Comparison of ENCODE assay signal across 8 mouse cellular contexts in the genomic region with DNA sequence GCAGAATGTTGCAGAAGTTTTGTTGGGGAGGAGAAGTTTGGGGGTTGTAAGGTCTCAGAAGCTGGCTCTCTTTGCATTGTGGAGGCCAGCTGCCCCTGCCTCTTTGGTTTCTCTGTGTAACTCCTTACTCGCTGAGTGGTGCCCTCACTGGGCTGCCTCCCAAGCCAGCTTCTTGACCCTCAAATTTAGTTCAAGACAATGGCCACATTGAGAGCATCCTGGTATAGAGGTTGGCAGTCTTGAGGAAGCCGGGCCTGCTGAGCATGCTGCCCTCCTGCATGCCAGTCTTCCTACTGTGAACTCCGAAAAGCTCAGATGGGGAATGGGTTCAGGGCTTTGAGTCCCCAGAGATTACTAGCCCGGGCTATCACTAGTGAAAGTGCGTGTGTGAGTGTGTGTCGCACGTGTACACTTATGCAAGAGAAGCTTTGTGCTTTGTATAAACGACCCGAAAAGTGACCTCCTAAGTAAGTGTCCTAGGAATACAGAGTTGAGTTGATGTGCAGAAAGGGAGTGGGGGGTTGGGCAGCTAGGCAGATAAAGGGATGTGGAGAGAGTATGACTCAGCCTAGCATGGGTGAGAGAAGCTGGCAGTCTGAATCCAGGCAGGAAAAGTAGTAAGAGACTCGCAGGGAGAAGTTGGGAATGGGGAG.
DNase-seq lines count a peak whose midpoint lies in the region; ATAC-seq and TF ChIP-seq lines count a peak whose summit lies in the region.

No protein-coding gene starts in this region.

- peaks cover 48% of the 10 kb centered on the region for H3K4me1 ChIP-seq in kidney, postnatal 0 days (replicated peaks; ENCODE audit: insufficient read depth, low read length)
- peaks cover 99% of the 10 kb centered on the region for H3K4me1 ChIP-seq in hindbrain, embryonic 10.5 days (replicated peaks)
- H3K4me1 ChIP-seq in midbrain, embryonic 14.5 days (ENCODE audit: control insufficient read depth, insufficient read depth, low read length): peaks cover 34% of the 10 kb centered on the region

- peak overlapping the region; percentile 74 for H3K4me3 ChIP-seq in kidney, postnatal 0 days (replicated peaks; ENCODE audit: low read depth, low read length)
- peak overlapping the region; percentile 85 for H3K4me3 ChIP-seq in hindbrain, embryonic 10.5 days
- no peak overlapping the region for H3K4me3 ChIP-seq in midbrain, embryonic 14.5 days (replicated peaks; ENCODE audit: low read depth, low read length)

- no peak for TF ChIP-seq CTCF in kidney, postnatal 0 days (IDR thresholded peaks at IDR 0.05; ENCODE audit: low read depth)
- no peak for TF ChIP-seq CTCF in brain, embryonic 14.5 days (IDR thresholded peaks at IDR 0.05; ENCODE audit: borderline replicate concordance, extremely low read depth, insufficient read depth, insufficient read length)

- H3K36me3 ChIP-seq in kidney, postnatal 0 days (ENCODE audit: insufficient read depth, low read length): no peaks in the 10 kb centered on the region
- H3K36me3 ChIP-seq in hindbrain, embryonic 10.5 days: peaks cover 19% of the 10 kb centered on the region
- no peaks in the 10 kb centered on the region for H3K36me3 ChIP-seq in midbrain, embryonic 14.5 days (ENCODE audit: control insufficient read depth, insufficient read depth, low read length)

- H3K4me2 ChIP-seq in kidney, postnatal 0 days (ENCODE audit: low read length): peak overlapping the region; percentile 93
- peak overlapping the region; percentile 71; the same call in 1 of the 2 replicates for H3K4me2 ChIP-seq in midbrain, embryonic 14.5 days (ENCODE audit: low read length)

- 45% methylated on average over 10 of the region's 10 CpGs for WGBS in kidney, postnatal 0 days
- WGBS in hindbrain, embryonic 10.5 days: 42% methylated on average over 10 of the region's 10 CpGs
- WGBS in midbrain, embryonic 14.5 days: 51% methylated on average over 10 of the region's 10 CpGs

- ATAC-seq in kidney, postnatal 0 days (replicated peaks; ENCODE audit: low FRiP score, low read depth): no peak
- ATAC-seq in midbrain, embryonic 14.5 days (ENCODE audit: low FRiP score, low TSS enrichment): no peak

- no peak overlapping the region for H3K27ac ChIP-seq in kidney, postnatal 0 days
- H3K27ac ChIP-seq in hindbrain, embryonic 10.5 days: peak overlapping the region; percentile 96
- no peak overlapping the region for H3K27ac ChIP-seq in midbrain, embryonic 14.5 days (replicated peaks; ENCODE audit: low read depth, low read length)

- DNase-seq in kidney, postnatal 0 days (ENCODE audit: low spot score): no peak
- DNase-seq in kidney, adult 9 months: no peak
- peak; percentile 47 for DNase-seq in brain, embryonic 14.5 days (ENCODE audit: low read depth)
- no peak for DNase-seq in hindbrain, embryonic 10.5 days (ENCODE audit: low spot score)
- no peak for DNase-seq in midbrain, embryonic 14.5 days
- no peak for DNase-seq in left cerebral cortex, postnatal 4 days
- no peak for DNase-seq in cerebellum, adult 9-10 months
- DNase-seq in kidney, postnatal 10 days: no peak

- no peaks in the 10 kb centered on the region for H3K27me3 ChIP-seq in kidney, postnatal 0 days (ENCODE audit: insufficient read depth, low read length)
- peaks cover 13% of the 10 kb centered on the region; the same call in 1 of the 2 replicates for H3K27me3 ChIP-seq in hindbrain, embryonic 10.5 days (ENCODE audit: insufficient read depth, poor library complexity, severe bottlenecking)
- no peaks in the 10 kb centered on the region for H3K27me3 ChIP-seq in midbrain, embryonic 14.5 days (ENCODE audit: control insufficient read depth, insufficient read depth, low read length)

- TF ChIP-seq POLR2A in brain, embryonic 14.5 days (IDR thresholded peaks at IDR 0.05; ENCODE audit: borderline replicate concordance, extremely low read depth, insufficient read depth, insufficient read length, poor library complexity, severe bottlenecking): no peak

- peak overlapping the region; percentile 3; the same call in 1 of the 2 replicates for H3K9ac ChIP-seq in kidney, postnatal 0 days (ENCODE audit: low read depth, low read length)
- H3K9ac ChIP-seq in midbrain, embryonic 14.5 days (replicated peaks; ENCODE audit: low read length): no peak overlapping the region

- no peaks in the 10 kb centered on the region for H3K9me3 ChIP-seq in kidney, postnatal 0 days (replicated peaks; ENCODE audit: low read length)
- H3K9me3 ChIP-seq in hindbrain, embryonic 10.5 days: no peaks in the 10 kb centered on the region
- H3K9me3 ChIP-seq in midbrain, embryonic 14.5 days (ENCODE audit: control insufficient read depth, low read length): no peaks in the 10 kb centered on the region

- intact Hi-C loops in left cerebral cortex, postnatal 4 days (cut with DNase I): no loop called here
